Mouse (Mus musculus): ENCODE measurements around the gene Plxnd1.

Gene Plxnd1

DNA sequence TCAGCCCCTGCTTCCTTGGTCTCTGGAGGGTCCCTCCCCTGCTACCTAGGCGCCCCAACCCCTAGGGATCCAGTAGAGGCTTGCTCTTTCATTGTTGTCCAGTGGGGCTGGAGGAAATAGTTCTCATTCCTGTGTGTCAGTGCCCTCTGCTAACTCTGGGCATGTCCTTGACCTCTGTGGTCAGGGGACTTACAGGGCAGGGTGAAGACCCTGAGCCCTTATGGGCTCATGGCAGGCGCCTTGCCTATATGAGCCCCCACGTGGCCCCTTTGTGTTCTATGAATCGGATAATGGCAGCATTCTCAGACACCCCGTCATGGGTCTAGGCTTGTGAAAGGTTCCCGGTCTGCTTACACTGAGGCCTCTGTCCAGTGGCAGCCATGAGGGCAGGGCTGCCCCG, 4.0 kb upstream of the Plxnd1 start:
- no peak for DNase-seq

DNA sequence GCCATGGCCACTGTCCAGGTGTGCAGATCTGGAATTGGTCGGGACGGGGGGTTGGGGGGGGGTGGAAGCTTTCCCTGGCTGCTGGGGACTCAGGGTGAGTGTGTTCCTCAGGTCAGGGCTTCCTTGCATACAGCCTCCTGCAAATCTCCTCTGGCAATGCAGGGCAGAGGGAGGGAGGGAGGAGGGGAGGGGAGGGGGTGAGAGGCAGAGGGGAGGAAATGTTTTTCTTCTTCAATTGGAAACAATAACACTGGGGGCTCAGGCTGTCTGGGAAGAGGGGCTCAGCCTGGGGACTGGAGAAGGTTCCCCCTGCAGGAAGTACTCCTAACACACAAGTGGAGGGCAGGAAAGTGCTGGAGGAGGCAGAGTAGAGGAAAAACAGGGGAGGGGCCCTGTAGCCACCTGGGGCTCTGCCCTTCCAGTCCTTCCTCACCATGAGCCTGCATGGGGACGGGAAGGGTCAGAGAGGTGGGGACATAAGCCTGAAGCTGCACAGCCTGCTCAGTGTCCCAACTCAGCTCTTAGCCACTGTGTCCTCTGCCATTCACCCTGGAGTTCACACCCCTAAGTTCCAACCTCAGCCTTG, 3.0 kb upstream of the Plxnd1 start:
- DNase-seq: peak; percentile 41

DNA sequence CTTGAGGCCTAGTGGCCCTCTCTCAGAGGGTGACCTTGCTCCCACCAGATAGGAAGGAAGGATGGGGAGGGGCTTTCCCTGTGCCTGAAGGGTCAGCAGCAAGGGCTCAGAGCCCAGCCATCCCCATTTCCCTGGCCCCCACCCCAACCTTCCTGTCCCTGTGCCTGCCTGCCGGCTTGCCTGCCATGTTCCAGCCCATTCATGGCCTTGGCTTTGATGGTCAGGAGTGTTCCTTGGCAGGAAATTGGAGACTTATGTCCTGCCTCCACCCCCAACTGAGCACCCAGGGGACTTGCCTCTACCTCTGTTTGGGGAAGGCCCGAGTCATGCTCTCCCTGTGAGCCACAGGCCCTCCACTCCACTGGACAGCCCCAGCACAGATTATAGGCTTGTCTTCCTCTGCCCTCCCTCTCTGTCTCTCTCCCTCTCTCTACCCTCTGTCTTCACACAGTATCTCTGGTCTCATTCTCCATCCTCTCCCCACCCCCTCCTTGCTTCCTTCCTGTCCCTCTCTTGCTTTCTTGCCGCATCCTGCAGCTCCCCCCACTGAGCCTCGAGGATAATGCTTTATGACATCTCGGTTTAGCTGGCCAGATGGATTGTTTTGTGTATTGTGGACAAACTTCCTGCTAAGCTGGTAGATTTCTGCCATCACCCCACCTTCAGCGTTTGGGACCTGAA, 1.5 kb upstream of the Plxnd1 start:
- DNase-seq: peak; percentile 65

DNA sequence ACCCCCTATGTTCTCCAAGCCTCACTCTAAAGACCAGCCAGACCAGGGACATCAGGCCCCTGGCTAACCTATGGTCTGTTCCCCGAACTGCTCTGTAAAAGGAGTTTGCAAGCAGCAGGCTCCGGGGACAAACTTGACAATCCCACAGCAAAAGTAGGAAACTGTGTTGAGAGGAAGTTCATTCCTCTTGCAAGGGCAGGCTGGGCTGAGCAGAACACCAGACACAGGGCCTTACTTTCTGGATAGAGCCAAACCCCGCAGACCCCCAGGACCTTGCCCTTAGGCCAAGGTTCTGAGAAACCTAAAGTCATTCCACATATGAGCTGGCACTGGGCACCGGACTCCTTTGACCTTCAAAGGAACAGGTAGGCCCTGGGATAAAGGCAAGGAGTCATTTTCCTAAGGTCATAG, 731 bp upstream of the Plxnd1 start:
- no peak for DNase-seq

DNA sequence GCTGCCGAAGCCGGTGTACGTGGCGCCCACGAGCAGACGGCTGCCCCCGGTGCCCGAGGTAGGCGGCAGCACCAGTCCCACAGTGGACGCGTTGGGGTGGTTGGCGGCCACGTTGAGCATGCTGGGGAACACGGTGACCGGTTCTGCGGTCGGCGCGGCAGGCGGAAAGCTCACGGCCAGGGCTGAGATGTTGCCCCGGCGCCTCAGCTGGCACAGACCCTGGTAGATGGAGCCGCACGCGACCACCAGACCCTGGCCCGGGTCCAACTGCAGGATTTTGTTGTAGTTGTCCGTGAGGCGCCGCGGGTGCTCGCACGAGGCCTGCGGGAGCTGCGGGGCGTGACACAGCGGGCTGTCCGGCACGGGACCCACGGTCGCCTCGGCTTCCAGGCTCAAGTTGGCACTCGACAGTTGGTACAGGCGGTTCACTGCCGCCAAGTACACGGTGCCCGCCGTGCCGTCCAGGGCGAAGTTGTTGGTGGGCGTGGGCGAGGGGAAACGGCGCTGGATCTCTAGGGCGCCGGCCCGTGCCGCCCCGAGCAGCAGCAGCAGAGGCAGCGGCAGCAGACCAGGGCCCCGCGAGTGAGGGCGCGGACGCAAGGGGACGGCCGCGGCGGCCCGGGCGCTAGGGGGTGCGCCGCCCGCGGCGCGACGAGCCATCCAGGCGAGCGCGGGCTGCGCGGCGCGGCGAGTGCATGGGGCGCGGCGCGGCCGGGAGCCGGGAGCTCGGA, 494 bp downstream of the Plxnd1 start:
- DNase-seq: peak; percentile 59

DNA sequence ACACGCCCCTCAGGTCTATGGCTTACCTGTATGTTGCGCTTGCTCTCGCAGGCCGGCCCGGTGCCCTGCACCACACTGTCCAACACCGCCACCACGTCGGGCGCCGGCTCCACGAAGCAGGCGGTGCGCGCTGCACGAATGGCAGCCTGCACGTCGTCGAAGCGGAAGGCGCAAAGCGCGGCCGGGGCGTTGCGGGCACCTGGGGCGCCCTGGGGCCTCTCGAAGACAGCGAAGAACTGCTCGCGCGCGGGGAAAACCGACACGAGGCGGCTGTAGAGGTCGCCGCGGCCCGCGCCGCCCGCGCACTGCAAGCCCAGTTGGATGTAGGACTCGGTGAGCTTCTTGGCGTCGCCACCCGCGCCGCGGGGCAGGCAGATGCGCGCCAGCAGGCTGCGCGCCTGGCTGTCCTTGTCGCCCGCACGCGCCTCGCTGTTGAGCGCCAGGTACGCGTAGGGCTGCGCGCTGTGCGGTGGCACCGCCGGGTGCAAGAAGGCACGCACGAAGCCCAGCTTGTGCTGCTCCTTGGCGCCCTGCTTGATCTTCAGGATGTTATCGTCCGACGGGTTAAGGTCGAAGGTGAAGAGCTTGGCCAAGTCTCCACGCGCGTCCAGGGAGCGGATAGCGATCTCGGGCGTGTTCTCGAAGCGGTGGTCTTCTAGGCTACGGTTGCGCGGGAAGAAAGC, 1.2 kb downstream of the Plxnd1 start:
- DNase-seq: peak; percentile 69

DNA sequence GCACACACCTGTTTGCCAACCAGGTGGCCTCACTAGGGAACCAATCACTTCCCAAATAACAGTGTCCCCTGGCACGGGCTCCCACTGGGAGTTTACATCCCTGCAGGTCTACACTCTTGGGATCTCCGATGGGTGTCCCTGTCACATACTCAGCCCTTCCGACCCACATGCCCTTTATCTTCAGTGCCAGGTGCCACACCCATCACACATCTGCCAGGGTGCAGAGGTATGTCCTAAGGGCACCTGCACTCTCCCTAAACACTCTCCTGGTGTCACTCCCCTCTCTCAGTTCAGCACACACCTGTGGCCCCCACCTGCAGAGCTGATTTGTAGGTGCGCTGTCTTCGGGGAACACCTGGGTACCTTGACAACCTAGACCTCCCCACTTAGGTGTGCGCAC, 1.8 kb downstream of the Plxnd1 start:
- no peak for DNase-seq

DNA sequence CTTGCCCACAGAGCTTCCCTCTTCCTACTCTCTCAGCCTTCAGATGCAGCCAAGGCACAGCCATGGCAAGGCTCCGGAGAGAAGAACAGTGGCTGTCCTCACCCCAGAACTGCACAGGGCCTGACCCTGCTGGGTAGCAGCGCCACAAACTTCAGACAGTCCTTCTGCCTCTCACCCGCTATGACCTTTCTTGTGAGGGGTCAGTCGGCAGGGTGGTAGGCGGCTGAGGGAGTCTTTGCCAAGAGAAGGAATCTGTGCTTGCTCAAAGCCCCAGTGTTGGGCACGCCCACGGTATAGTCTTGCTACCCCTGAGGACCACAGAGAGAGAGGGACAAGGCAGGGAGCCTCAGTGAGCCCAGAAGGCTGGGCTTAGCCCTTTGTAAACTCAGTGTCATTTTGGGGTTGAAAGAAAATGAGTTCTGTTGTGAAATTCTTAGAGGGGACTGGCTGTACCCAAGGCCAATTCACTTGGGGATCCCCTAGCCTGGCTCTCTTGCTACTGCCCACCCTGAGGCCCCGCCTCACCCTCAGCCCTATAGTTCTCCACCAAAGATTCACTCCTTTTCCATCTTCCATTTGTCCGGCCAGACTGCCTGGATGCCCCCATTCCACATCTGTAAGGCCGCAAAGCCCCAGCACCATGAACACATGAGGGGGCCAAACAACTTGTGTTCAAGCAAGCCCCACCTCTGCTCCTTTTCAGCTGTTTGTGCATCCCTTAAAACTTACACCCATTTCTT, 2.8 kb downstream of the Plxnd1 start:
- DNase-seq: no peak

DNA sequence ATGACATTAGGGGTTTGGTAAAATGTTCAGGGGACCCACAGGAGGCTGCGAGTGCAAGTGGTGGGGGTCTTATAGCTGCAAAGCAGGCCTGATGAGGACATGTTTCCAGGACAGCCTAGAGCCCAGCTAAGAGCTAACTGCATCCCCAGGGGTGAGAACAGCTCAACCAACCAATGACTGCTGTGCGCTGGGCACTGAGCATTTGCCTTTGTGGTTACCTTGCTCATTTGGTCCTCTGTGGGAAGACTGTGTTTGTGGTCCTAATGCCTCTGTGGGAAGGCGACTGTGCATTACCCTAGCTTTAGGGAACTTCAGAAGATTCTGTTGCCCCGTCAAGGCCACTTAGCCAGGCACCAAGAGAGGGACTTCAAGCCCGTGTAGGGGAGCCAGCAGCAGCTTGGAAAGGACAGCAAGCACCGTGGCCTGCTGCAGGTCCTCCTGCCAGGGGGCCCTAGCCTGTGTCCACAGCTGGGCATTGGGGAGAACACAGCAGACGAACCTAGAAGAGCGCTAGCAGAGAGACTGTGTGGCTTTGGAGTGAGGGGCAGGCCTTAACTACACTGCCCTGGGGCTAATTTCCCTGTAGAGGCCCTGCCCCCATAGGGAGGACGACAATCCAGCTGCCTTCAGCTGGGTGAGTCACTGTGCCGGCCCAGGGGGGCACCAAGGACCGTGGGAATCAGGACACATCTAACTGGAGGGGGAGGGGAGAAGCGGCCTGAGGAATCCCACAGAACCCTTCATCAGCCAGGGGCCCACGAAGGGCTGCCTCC, 3.5 kb downstream of the Plxnd1 start:
- peak; percentile 93 for DNase-seq

DNA sequence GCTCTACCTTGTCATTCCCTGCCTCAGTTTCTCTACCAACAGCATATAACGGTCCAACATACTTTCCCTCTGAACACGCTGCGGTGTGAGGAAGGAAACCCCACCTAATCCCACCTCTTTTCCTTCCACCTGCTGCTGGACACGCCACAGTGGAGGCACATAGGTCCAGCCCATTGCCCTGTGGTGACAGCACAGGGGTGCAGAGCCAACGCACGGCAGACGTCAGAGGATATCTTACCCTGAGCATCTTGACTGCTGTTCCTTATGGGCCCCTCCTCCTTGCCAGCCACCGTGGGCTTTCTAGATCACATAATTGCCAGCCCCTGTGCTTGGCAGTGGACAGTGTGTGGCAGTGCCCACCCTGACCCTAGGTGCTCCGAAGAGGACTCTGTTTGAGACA, 4.3 kb downstream of the Plxnd1 start:
- DNase-seq: no peak

DNA sequence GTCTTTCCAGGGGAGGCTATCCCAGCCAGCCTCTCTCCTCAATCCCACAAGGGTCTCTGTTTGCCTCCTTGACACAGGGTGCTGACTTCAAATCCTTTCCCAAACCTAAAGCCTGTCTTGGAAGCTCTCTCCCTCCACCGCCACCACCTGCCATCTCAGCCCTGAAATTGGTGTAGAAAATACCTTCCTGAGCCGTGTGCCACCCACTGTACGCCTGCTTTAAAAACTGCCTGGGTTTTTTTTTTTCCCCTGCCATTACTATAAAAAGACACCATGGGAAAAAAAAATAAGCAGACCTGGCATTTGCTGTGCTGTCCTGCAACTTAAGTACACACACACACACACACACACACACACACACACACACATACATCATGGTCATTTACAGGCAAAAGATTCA, 4.7 kb downstream of the Plxnd1 start:
- no peak for DNase-seq

DNA sequence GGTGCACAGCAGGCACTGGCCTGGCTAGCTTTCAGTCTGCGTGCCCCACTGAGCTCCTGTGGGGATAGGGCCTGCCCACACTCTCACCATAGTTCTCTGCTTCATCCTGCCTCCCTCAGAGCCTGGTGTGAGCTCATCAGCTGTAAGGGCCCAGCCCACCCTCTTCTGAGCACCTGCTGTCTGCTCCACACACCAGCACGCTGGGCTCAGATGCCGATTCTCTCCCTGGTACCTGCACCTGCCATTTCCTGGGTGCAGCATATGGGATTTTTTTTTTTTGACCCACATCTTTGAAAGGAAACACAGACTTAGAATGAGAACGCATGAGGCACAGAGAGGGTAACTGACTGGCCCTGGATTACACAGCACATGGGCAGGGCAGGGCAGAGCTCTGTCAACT, 5.2 kb downstream of the Plxnd1 start:
- no peak for DNase-seq

DNA sequence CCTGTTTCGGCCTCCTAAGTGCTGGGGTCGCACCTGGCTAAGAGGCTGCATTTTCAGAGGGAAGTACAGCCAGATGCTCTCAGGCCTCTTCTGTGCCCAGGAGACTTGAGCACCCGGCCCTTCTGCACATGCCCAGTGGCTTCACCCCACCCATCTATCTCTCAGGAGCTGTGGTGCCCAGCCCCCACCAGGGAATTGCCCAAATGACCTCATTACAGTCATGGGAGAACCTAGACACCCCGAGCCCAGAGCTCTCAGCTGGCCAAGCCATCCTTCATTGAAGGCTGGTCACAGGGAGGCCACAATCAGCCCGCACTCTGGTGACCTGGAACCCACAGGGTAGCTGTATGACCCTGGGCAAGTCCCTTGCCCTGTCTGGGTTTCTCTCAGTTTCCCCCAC, 5.8 kb downstream of the Plxnd1 start:
- no peak for DNase-seq

DNA sequence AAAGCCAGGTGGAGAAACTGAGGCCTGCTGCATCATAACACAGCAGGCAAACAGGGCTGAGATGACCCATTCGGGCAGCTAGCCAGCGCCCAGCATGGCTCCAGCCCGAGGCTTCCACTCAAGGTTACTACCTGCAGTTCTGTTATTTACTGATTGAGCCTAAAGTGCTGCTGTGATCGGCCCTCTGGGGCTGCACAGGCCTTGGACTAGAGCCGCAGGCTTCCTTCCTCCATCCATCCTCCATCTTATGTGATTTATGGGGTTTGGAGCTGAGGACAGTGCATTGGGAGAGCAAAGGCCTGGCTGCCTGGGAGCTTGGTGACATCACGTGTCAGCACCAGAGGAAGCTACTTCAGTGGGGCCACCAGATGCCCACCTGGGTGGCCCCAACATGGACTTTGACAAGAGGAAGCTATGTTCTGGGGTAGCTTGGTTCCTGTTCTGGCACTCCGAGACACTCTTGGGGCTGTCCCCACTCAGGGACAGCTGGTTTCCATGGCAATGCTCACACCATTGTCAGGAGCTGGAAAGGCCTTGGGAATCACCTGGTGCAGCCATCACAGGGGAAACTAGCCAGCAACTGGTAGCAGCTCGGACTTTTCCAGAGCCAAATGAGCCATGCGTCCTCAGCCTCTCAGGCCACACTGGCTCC, 7.6 kb downstream of the Plxnd1 start:
- no peak for DNase-seq

DNA sequence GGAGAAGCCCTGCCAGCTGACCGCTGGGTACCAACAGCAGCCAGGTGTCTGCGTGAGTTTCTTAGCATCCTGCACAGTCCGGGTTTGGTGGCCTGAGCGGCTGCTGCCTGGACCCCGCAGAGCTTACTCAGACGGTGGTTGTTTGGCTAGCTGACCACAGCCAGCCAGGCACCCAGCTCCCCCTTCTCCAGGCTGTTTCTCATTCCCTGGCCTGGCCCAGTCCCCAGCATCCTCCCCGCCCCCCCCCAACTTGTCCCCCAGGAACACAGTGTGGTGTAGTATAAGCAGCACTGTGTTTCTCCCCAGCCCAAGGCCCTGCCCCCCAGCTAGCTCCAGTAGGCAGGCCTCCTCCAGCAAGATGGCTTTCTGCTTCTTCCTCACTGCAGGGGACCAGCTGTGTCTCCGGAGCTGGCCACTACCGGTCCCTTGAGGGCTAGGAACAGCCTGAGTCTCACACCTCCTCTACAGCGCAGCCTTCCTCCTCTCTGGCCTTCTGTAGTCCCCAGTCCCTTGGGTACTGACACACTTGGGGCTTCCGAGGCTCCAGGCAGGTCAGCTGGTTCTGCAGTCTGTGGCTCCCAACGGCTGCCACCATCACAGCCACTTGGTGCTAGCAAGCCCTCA, 8.2 kb downstream of the Plxnd1 start:
- peak; percentile 57 for DNase-seq

DNA sequence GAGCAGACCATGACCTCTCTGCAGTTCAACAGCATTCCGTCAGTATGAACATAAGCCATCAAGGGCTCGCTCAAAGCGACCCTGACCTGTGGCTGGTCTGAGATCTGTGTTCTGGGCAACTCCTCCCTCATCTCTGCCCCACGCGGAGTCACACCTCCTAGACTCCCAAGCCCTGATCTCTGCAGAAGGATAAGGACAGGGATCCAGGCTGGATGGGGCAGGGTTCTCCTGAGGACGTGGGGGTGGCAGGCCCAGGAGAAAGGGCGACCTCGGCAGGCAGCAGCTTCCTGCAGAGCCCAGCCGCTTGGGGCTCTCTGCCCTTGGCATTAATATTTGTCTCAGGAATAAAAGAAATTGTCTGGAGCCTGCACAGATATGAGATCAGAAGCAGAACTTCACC, 9.2 kb downstream of the Plxnd1 start:
- DNase-seq: no peak

DNA sequence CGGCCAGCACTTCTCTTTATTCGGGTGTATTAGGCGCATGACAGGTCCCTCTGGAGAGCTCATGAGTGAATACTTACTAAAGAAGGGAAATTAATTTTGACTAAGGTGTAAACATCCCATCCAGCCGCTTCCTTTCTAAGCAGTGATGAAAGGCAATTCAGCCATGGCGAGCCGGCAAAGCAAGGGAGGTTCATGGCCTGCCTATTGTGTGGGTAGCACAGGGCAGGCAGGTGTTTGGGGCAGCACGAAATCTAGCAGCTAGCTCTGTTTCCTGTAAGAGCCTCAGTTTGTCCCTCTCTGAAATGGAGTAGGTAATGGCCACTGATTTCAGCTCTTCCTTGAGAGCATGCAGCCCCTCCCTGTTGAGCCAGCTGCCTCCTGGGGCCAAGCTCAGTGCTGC, 10.2 kb downstream of the Plxnd1 start:
- DNase-seq: no peak

DNA sequence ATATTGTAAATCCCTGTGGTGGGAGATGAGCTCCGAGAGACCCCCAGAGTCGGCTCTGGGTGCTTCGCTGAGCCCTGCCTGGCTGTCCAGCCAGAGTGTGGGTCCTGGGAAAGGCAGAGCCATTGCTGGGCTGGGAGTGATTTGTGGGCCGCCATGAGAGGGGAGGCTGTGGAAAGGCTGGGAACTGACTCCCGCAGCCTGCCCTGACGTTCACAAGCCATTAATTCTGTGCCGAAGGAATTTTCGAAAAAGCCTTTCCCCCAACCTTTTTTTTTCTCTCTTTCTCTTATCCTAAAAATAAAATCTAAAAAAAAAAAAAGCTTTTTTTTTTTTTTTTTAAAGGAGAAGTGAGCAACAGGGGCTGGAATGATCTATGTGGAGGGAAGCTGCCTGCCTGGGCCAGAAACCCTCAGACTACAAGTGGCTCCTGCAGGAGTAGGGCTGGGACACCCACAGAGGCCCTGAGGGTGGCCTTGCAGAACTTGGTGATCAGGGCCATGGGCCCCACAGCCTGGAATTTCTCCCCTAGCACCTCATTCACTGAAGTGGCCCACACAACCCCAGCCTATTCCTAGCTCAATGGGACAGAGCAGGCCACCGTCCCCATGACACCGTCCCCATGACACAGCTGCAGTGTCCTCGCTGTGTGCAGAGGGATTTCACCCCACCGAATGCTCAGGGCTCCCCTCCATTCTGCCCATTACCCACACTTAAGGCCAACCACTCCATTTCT, 11.3 kb downstream of the Plxnd1 start:
- no peak for DNase-seq

DNA sequence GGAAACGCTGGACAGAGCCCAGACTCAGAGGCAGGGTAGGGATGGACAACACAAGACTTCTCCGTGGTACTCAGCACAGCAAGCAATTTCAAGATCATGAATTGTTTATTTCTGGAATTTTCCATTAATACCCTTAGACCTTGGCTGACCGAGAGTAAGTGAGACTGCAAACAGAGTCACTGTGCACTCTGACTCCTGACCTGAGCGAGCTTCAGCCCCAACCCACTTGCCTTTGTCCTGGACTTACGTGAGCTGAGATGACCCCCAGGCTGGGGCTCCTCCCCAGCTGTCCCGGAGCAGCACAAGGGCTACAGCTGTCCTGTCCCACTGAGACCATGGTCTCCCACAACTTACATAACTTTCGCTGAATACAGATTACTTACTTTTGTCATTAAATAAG, 11.9 kb downstream of the Plxnd1 start:
- no peak for DNase-seq

DNA sequence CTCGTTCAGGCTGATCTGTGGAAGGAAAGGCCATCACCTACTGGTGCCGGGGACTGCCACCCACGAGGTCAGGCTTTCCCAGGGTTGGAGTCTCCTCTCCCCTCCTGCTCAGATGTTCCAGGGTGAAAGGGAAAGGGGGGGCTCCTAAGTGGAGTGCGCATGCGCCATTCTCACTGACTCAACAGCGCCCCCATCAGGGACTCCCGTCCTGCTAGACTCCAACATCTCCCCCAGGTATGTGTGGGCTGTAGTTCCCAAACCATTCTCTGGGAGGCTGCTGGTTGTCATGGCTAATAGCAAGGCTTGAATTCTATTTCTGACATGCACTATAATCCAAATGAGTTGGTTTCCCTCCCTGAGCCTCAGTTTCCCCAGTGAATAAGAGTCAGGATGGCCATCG, 16.2 kb downstream of the Plxnd1 start:
- no peak for DNase-seq

DNA sequence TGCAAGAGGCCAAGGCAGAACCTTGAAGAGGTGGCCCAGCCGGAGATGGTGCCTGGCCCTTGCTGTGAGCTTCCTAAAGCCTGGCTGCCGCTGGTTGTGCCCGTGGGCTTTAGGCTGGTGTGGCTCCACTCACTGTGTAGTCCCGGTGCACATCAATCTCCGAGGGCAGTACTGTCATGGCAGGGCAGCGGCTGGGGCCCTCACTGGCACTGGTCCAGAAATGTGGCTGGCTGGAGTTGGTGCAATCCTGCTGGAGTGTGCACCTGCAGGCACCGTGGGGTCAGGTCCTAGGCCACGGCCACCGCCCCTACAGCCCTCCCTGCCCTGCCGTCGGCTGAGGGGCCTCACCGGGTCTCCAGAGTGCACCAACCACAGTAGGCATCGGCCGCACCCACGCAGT, 17.0 kb downstream of the Plxnd1 start:
- DNase-seq: no peak
